Mouse (Mus musculus) MEL (cell line): ENCODE measurements at regions not wholly inside any gene's neighbourhood (a gene's known extent, or its start where the extent isn't known, plus 50 kb on each side); places are given as distances from the start of the nearest gene placed in this dataset.

ENCODE experiments used
- CHD2 ChIP-seq: IDR thresholded peaks from 2 replicates; pipeline ENCODE4 v1.6.1; 2011; ENCODE audit warnings: low read length, improper control_type of control experiment
- CTCF ChIP-seq, 3 experiments: IDR thresholded peaks in 2 of 3; conservative IDR thresholded peaks in 1 of 3; 2 replicates each; pipeline ENCODE4 v1.5.1; 2011 to 2012; ENCODE audit warnings: low read length in 3 of 3, low read depth in 2 of 3, mild to moderate bottlenecking in 2 of 3, improper control_type of control experiment in 1 of 3, inconsistent platforms in 1 of 3, mixed read lengths in 1 of 3, moderate library complexity in 1 of 3; ENCODE audit not compliant: control insufficient read depth in 1 of 3, insufficient read depth in 1 of 3, poor library complexity in 1 of 3, severe bottlenecking in 1 of 3
- MAFK ChIP-seq: IDR thresholded peaks from 2 replicates; pipeline ENCODE4 v1.6.1; 2011; ENCODE audit warnings: low read depth, mild to moderate bottlenecking, low read length, improper control_type of control experiment, borderline replicate concordance
- MEF2A ChIP-seq: IDR thresholded peaks from 2 replicates; pipeline ENCODE4 v1.6.1; 2014; ENCODE audit warnings: low read depth, mild to moderate bottlenecking, inconsistent platforms, low read length, improper control_type of control experiment; ENCODE audit not compliant: poor library complexity, insufficient replicate concordance, severe bottlenecking; ENCODE audit errors: extremely low read depth
- POLR2A ChIP-seq, 2 experiments: IDR thresholded peaks; 2 replicates each; pipeline ENCODE4 v1.6.1; 2011 to 2012; ENCODE audit warnings: low read length in 2 of 2, mild to moderate bottlenecking in 2 of 2, control low read depth in 1 of 2, improper control_type of control experiment in 1 of 2, low read depth in 1 of 2, moderate library complexity in 1 of 2; ENCODE audit not compliant: control insufficient read depth in 1 of 2, insufficient read depth in 1 of 2, poor library complexity in 1 of 2
- SIN3A ChIP-seq: IDR thresholded peaks from 2 replicates; pipeline ENCODE4 v1.6.1; 2012; ENCODE audit warnings: low read length, improper control_type of control experiment, inconsistent platforms
- UBTF ChIP-seq: IDR thresholded peaks from 2 replicates; pipeline ENCODE4 v1.6.1; 2012; ENCODE audit warnings: low read depth, mild to moderate bottlenecking, inconsistent platforms, low read length, improper control_type of control experiment, moderate library complexity, borderline replicate concordance; ENCODE audit not compliant: insufficient read depth
- ZC3H11A ChIP-seq: IDR thresholded peaks from 2 replicates; pipeline ENCODE4 v1.6.1; 2012; ENCODE audit warnings: low read depth, mild to moderate bottlenecking, inconsistent platforms, low read length, improper control_type of control experiment

DNA sequence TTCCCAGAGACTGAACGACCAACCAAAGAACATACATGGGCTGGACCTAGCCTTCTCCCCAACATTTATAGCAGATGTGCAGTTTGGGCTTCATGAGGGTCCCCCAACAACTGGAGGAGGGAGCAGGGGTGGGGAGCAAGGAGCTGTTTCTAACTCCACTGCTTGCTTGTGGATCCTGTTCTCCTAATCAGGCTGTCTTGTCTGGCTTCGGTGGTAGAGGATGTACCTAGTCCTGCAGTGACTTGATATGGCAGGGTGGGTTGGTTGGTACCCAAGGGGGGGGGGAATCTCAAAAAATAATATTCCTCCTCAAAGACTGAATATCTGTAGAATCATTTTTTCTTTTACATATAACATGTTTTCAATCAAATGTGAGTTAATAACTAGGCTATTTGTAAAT is 168.3 kb upstream of the Jmjd1c start:
- TF ChIP-seq CTCF (IDR thresholded peaks at IDR 0.05 in 2 of 3, conservative IDR thresholded peaks at IDR 0.05 in 1 of 3; ENCODE audit: control insufficient read depth in 1 of 3, insufficient read depth in 1 of 3, low read depth in 2 of 3, low read length in 3 of 3, poor library complexity in 1 of 3, severe bottlenecking in 1 of 3) (no peak), MAFK (no peak), CHD2 (no peak), ZC3H11A (no peak), POLR2A (IDR thresholded peaks at IDR 0.05; ENCODE audit: control insufficient read depth in 1 of 2, insufficient read depth in 1 of 2, low read depth in 1 of 2, low read length in 2 of 2, poor library complexity in 1 of 2) (no peak), UBTF (no peak), SIN3A (no peak), MEF2A (no peak)
